ENCODE assay signal across 13 mouse cellular contexts in the genomic region with DNA sequence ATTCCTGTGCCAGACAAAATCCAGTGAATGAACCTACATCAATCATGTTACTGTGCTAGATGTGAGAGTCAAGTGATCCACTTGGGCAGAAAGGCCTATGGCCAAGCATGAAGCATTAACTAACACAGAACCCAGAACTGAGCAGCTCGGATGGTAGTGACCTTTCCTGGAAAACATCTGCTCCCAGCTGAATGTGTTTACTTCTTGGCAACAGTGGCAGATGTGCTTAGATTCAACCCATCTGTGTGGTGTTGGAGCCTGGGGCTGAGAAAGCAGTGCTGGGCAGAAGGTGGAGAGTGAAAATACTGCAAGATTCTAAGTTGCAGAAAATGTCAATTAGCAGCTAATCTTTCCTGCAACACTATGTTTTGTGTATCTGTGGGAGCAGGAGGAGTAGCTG.
DNase-seq lines count a peak whose midpoint lies in the region; ATAC-seq and TF ChIP-seq lines count a peak whose summit lies in the region.
"Had no signal": no experiment of that assay in that cellular context is flagged by ENCODE, and none has a peak within 500 bp of the region (broad histone marks: within the 10 kb centered on the region; RNA-seq: fewer than 3 reads in every experiment).

No protein-coding gene starts in this region.

- no peaks in the 10 kb centered on the region for H3K4me1 ChIP-seq in midbrain, embryonic 15.5 days
- H3K4me1 ChIP-seq in midbrain, embryonic 16.5 days (ENCODE audit: control insufficient read depth, insufficient read depth, low read length) = no peaks in the 10 kb centered on the region
- H3K4me1 ChIP-seq in hindbrain, embryonic 16.5 days (ENCODE audit: control insufficient read depth, insufficient read depth, low read depth, low read length) = no peaks in the 10 kb centered on the region
- H3K4me1 ChIP-seq in cerebellum, adult 2 months (ENCODE audit: control insufficient read depth, insufficient read depth, low read length) = no peaks in the 10 kb centered on the region

- no peak overlapping the region for H3K4me3 ChIP-seq in midbrain, embryonic 15.5 days
- H3K4me3 ChIP-seq in midbrain, embryonic 16.5 days (ENCODE audit: low read depth, low read length) = no peak overlapping the region
- H3K4me3 ChIP-seq in hindbrain, embryonic 16.5 days (ENCODE audit: low read length) = no peak overlapping the region
- no peak overlapping the region for H3K4me3 ChIP-seq in cerebellum, adult 2 months (replicated peaks; ENCODE audit: insufficient read depth, low read depth, low read length)
- no peak overlapping the region for H3K4me3 ChIP-seq in left cerebral cortex, adult 2 months
- H3K4me3 ChIP-seq: limb, embryonic 12.5 days; megakaryocyte, embryonic 14.5 days had no signal

- intact Hi-C loops in left cerebral cortex, adult 2 months (cut with DNase I) = no loop called here

- H3K27me3 ChIP-seq in midbrain, embryonic 15.5 days (replicated peaks) = no peaks in the 10 kb centered on the region
- no peaks in the 10 kb centered on the region for H3K27me3 ChIP-seq in midbrain, embryonic 16.5 days (ENCODE audit: control insufficient read depth, insufficient read depth, low read depth, low read length)
- H3K27me3 ChIP-seq in hindbrain, embryonic 16.5 days (replicated peaks; ENCODE audit: control insufficient read depth, insufficient read depth, low read length) = no peaks in the 10 kb centered on the region
- no peaks in the 10 kb centered on the region for H3K27me3 ChIP-seq in cerebellum, adult 2 months (ENCODE audit: control insufficient read depth, insufficient read depth, low read length)
- H3K27me3 ChIP-seq: CH12.LX; limb, embryonic 12.5 days; megakaryocyte, embryonic 14.5 days had no signal

- H3K36me3 ChIP-seq in midbrain, embryonic 15.5 days (replicated peaks) = no peaks in the 10 kb centered on the region
- H3K36me3 ChIP-seq in midbrain, embryonic 16.5 days (ENCODE audit: control insufficient read depth, insufficient read depth, low read length) = no peaks in the 10 kb centered on the region
- no peaks in the 10 kb centered on the region for H3K36me3 ChIP-seq in hindbrain, embryonic 16.5 days (ENCODE audit: control insufficient read depth, insufficient read depth, low read length)
- H3K36me3 ChIP-seq: limb, embryonic 12.5 days had no signal

- H3K9ac ChIP-seq in midbrain, embryonic 15.5 days = no peak overlapping the region
- H3K9ac ChIP-seq in midbrain, embryonic 16.5 days (ENCODE audit: low read depth, low read length) = no peak overlapping the region
- no peak overlapping the region for H3K9ac ChIP-seq in hindbrain, embryonic 16.5 days (ENCODE audit: low read depth, low read length)
- H3K9ac ChIP-seq: limb, embryonic 12.5 days had no signal

- 56% methylated on average over 1 of the region's 1 CpGs for WGBS in midbrain, embryonic 15.5 days
- WGBS in midbrain, embryonic 16.5 days = 60% methylated on average over 1 of the region's 1 CpGs
- WGBS in hindbrain, embryonic 16.5 days = 35% methylated on average over 1 of the region's 1 CpGs
- 24% methylated on average over 1 of the region's 1 CpGs for WGBS in cerebellum, adult 2 months

- H3K4me2 ChIP-seq in midbrain, embryonic 15.5 days = no peak overlapping the region
- no peak overlapping the region for H3K4me2 ChIP-seq in midbrain, embryonic 16.5 days (ENCODE audit: low read length)
- H3K4me2 ChIP-seq in hindbrain, embryonic 16.5 days (ENCODE audit: low read length) = no peak overlapping the region
- H3K4me2 ChIP-seq: limb, embryonic 12.5 days had no signal

- DNase-seq in embryo, embryonic 9.5 days (ENCODE audit: extremely low spot score) = peak; percentile 2
- DNase-seq in lung, postnatal 25 days (ENCODE audit: low spot score) = peak; percentile 41
- DNase-seq in cerebellum, adult 2 months = no peak
- no peak for DNase-seq in left cerebral cortex, adult 2 months (ENCODE audit: extremely low spot score in 1 of 2, low spot score in 2 of 2)
- DNase-seq: cerebellum, postnatal 25 days; kidney, adult 11 months had no signal

- no peak for TF ChIP-seq POLR2A in cerebellum, adult 2 months (IDR thresholded peaks at IDR 0.05; ENCODE audit: borderline replicate concordance, insufficient read depth, low read length)

- no peak for TF ChIP-seq CTCF in cerebellum, adult 2 months (IDR thresholded peaks at IDR 0.05; ENCODE audit: borderline replicate concordance, insufficient read depth, low read depth, low read length)
- TF ChIP-seq CTCF in left cerebral cortex, adult 2 months (IDR thresholded peaks at IDR 0.05) = no peak

- no peak overlapping the region for H3K27ac ChIP-seq in midbrain, embryonic 15.5 days
- H3K27ac ChIP-seq in midbrain, embryonic 16.5 days (ENCODE audit: low read length) = no peak overlapping the region
- no peak overlapping the region for H3K27ac ChIP-seq in hindbrain, embryonic 16.5 days (ENCODE audit: low read depth, low read length)
- no peak overlapping the region for H3K27ac ChIP-seq in cerebellum, adult 2 months (ENCODE audit: insufficient read depth, low read length)
- no peak overlapping the region for H3K27ac ChIP-seq in left cerebral cortex, adult 2 months
- H3K27ac ChIP-seq: limb, embryonic 12.5 days had no signal

- 0 out of 2 replicates have a peak, but pooled peaks have one; percentile 24 for ATAC-seq in midbrain, embryonic 15.5 days (replicated peaks)
- ATAC-seq in midbrain, embryonic 16.5 days = no peak
- peak; percentile 63 for ATAC-seq in hindbrain, embryonic 16.5 days
- ATAC-seq in activated CD4-positive, CD25-positive, alpha-beta regulatory T cell, adult 4 months = no peak

- no peaks in the 10 kb centered on the region for H3K9me3 ChIP-seq in midbrain, embryonic 15.5 days
- no peaks in the 10 kb centered on the region for H3K9me3 ChIP-seq in midbrain, embryonic 16.5 days (replicated peaks; ENCODE audit: control insufficient read depth, low read length, poor library complexity, severe bottlenecking)
- no peaks in the 10 kb centered on the region for H3K9me3 ChIP-seq in hindbrain, embryonic 16.5 days (ENCODE audit: control insufficient read depth, low read length)
- H3K9me3 ChIP-seq: limb, embryonic 12.5 days; megakaryocyte, embryonic 14.5 days had no signal

Comparison
In these comparisons a context has a peak if more than half of its experiments do, and no peak if none do; other contexts are left out.
1. ATAC-seq: peak in midbrain, embryonic 15.5 days (single experiment) and hindbrain, embryonic 16.5 days (single experiment); none in midbrain, embryonic 16.5 days (single experiment) and activated CD4-positive, CD25-positive, alpha-beta regulatory T cell, adult 4 months (single experiment).
2. DNase-seq: peak in embryo, embryonic 9.5 days (single experiment) and lung, postnatal 25 days (single experiment); none in cerebellum, adult 2 months (0 of 2) and left cerebral cortex, adult 2 months (0 of 2).